Mouse (Mus musculus) thymus, adult 2 months (tissue): ENCODE data around the gene Arhgef19. TPM values are rescaled to one million over a fixed set of nuclear protein-coding genes. Genes with fewer than 3 reads are reported as not detected.

ENCODE experiments used
- DNase-seq: peaks from one replicate; pipeline ENCODE4 v3.0.0; 2021
- H3K27ac ChIP-seq: fragments of 200-500 bp; 2 replicates; pipeline ENCODE4 v1.5.1; 2012; ENCODE audit warnings: low read length, control low read depth; ENCODE audit not compliant: control insufficient read depth, insufficient read depth
- H3K27me3 ChIP-seq: fragments of 200-500 bp; 2 replicates; pipeline ENCODE4 v1.6.1; 2012; ENCODE audit warnings: mild to moderate bottlenecking, low read length, moderate library complexity, mixed read lengths; ENCODE audit not compliant: control insufficient read depth, insufficient read depth
- H3K36me3 ChIP-seq: fragments of 200-500 bp; 2 replicates; pipeline ENCODE4 v1.6.1; 2012; ENCODE audit warnings: mild to moderate bottlenecking, low read length, moderate library complexity; ENCODE audit not compliant: control insufficient read depth, insufficient read depth
- H3K4me1 ChIP-seq: fragments of 200-500 bp; replicated peaks from 2 replicates; pipeline ENCODE4 v1.6.1; 2012; ENCODE audit warnings: low read length; ENCODE audit not compliant: control insufficient read depth, insufficient read depth
- H3K4me3 ChIP-seq: fragments of 200-500 bp; 2 replicates; pipeline ENCODE4 v1.5.1; 2012; ENCODE audit warnings: mild to moderate bottlenecking, low read length, control low read depth, moderate library complexity; ENCODE audit not compliant: control insufficient read depth, insufficient read depth
- CTCF ChIP-seq: fragments of 200-500 bp; IDR thresholded peaks from 2 replicates; pipeline ENCODE4 v1.5.1; 2012; ENCODE audit warnings: mild to moderate bottlenecking, control low read depth, low read length, moderate library complexity, borderline replicate concordance; ENCODE audit not compliant: control insufficient read depth, poor library complexity, insufficient read depth; ENCODE audit errors: extremely low read depth
- POLR2A ChIP-seq: fragments of 200-500 bp; IDR thresholded peaks from 2 replicates; pipeline ENCODE4 v1.6.1; 2012; ENCODE audit warnings: mild to moderate bottlenecking, low read length, control low read depth, moderate library complexity; ENCODE audit not compliant: control insufficient read depth, poor library complexity, insufficient read depth; ENCODE audit errors: extremely low read depth
- WGBS: fragments of 180-500 bp; shearing (Covaris S2); methylation state at CpG from one replicate; pipeline ENCODE4 v1.1.7; 2018; 5-methylcytosine and 5-hydroxymethylcytosine counted together
- polyA plus RNA-seq: library from polyadenylated mRNA; depleted of rRNA; stranded (reverse); fragments of >200 nt; gene quantifications from 2 replicates; pipeline ENCODE4 v1.2.3, GENCODE M21; 2012

Arhgef19 gene
- polyA plus RNA-seq, 1 experiment: 2.8 TPM

DNA sequence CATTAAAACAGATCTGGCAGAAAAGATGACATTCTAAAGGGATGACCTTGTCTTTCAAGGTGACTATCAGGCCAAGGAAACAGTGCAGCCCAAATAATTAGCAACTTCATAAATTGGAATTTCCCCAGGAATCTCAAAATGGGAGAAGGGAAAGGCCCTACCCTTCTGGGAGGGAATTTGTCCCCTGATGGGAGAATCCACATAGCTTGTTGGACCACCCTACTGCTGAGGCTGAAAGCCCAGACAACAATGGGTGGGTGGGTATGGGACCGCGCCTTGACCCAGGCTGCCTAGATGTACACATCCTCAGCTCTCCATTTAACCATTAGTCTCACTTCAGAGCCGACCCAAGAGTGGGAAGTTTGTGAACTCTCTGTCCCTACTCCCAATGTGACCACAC, 45.2 kb downstream of the Arhgef19 start:
- Histone ChIP-seq H3K27me3 (peaks cover 7% of the 10 kb centered on the region; the same call in 1 of the 2 replicates), H3K4me3 (no peak overlapping the region), H3K4me1 (no peaks in the 10 kb centered on the region), H3K27ac (no peak overlapping the region), H3K36me3 (no peaks in the 10 kb centered on the region)
- TF ChIP-seq CTCF (no peak), POLR2A (no peak)
- 89% methylated on average over 3 of the region's 3 CpGs for WGBS
- no peak for DNase-seq

DNA sequence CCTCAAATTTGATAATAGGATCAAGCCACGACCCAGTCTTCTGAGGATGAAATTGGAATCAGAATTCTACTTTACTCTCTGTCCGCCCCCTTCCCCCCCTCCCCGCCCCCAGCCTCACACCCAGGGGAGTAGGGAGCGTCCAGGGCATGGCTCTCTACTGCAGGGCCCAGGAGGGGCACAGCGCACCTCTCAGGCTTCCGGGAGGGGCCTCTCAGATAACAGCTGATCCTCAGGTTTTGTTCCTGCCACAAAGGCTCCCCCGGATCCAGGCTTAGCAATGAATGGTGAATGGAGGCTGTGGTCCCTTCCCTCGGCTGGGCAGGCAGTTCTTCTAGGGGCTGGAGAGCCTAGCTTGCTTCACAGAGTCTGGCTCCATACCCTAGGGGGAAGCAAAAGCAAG, 45.8 kb downstream of the Arhgef19 start:
- 72% methylated on average over 7 of the region's 8 CpGs for WGBS
- peaks cover 7% of the 10 kb centered on the region; the same call in 1 of the 2 replicates for H3K27me3 ChIP-seq

DNA sequence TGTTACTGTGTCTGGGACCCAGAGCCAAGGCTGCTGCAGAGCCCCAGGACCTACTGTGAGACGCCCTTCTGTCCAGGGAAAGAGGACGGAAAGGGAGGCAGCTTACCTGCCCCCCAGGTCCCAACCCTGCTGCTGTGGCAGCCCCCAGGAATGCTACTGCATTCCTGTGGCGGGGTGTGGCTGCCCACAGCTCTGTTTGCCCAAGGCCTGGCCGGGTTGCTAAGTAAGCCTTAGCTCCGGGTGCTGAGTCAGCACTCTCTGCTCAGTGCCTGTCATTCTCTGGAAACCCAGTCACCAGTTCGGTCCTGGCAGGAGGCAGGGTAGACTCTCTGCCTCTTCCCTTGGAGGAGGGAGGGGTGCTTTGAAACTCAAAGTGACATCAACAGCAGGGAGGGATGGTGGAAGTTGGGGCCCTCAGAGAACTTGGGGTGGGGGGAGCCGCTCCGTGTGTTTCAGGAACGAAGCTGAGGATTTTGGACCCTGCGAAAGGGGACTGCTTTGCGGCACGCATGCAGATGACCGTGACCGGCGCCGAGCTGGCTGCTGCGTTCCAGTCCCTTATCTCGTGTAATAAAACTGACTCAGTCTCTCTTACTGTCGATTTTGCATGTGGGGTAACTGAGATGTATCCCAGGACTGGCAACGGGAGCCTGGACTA, 47.7 kb downstream of the Arhgef19 start:
- Histone ChIP-seq H3K4me3 (no peak overlapping the region), H3K27ac (no peak overlapping the region), H3K36me3 (no peaks in the 10 kb centered on the region), H3K27me3 (peaks cover 8% of the 10 kb centered on the region; the same call in 1 of the 2 replicates), H3K4me1 (peaks cover 7% of the 10 kb centered on the region)
- WGBS: 19% methylated on average over 20 of the region's 20 CpGs
- TF ChIP-seq CTCF: no peak
- no peak for TF ChIP-seq POLR2A
- no peak for DNase-seq

More for the DNA sequence above, 45.8 kb downstream of the Arhgef19 start:
- H3K36me3 ChIP-seq: no peaks in the 10 kb centered on the region
- no peak overlapping the region for H3K27ac ChIP-seq
- H3K4me1 ChIP-seq: no peaks in the 10 kb centered on the region
- no peak for DNase-seq
- no peak overlapping the region for H3K4me3 ChIP-seq
- no peak for TF ChIP-seq POLR2A
- TF ChIP-seq CTCF: no peak

DNA sequence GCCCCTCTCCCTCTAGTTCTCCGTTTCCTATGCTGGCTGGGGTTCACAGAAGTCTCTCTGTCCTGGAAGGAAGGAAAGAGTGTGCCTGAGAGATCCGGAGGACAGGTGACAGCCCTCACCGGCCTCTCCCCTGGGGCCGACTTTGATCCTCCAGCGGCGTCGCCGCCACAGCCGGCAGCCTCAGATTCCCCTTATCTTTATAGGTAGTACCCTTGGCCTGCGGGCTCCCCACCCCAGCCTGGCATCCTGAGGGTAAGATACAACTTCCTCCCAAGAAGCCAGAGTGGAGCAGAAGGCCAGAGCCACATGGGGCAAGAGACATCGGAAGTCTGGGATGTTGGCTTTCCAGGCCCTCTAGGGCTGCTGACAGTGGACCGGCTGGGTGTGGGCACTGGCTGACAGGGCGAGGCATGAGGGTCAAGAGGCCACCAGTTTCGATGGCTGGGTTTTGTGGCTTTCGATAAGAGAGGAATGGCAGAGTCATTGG, 48.3 kb downstream of the Arhgef19 start:
- Histone ChIP-seq H3K36me3 (no peaks in the 10 kb centered on the region), H3K27me3 (peaks cover 8% of the 10 kb centered on the region; the same call in 1 of the 2 replicates), H3K27ac (no peak overlapping the region), H3K4me3 (no peak overlapping the region), H3K4me1 (peaks cover 12% of the 10 kb centered on the region)
- DNase-seq: no peak
- TF ChIP-seq CTCF: no peak
- no peak for TF ChIP-seq POLR2A
- WGBS: 15% methylated on average over 15 of the region's 15 CpGs

DNA sequence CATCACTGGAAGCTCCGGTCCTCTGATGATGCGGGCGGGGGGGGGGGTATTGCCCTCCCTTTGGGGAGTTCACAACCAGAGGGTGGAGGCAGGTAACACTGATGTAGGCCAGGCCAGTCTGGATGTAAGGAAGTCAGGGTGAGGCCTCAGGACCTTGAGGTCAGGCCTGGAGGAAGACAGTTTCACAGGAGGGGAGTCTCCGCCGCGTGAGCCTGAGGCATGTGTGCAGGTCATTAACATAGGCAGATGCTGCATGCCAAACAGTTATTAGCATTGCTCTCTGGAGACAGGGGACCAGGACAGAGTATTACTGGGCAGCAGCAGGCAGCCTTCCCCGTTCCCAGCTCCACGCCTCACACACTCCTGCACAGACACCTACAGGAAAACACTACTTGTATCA, 48.9 kb downstream of the Arhgef19 start:
- WGBS: 81% methylated on average over 8 of the region's 8 CpGs
- H3K27ac ChIP-seq: no peak overlapping the region
- peaks cover 8% of the 10 kb centered on the region; the same call in 1 of the 2 replicates for H3K27me3 ChIP-seq
- TF ChIP-seq POLR2A (no peak), CTCF (no peak)
- H3K4me3 ChIP-seq: no peak overlapping the region
- peaks cover 12% of the 10 kb centered on the region for H3K4me1 ChIP-seq
- no peaks in the 10 kb centered on the region for H3K36me3 ChIP-seq
- DNase-seq: no peak

DNA sequence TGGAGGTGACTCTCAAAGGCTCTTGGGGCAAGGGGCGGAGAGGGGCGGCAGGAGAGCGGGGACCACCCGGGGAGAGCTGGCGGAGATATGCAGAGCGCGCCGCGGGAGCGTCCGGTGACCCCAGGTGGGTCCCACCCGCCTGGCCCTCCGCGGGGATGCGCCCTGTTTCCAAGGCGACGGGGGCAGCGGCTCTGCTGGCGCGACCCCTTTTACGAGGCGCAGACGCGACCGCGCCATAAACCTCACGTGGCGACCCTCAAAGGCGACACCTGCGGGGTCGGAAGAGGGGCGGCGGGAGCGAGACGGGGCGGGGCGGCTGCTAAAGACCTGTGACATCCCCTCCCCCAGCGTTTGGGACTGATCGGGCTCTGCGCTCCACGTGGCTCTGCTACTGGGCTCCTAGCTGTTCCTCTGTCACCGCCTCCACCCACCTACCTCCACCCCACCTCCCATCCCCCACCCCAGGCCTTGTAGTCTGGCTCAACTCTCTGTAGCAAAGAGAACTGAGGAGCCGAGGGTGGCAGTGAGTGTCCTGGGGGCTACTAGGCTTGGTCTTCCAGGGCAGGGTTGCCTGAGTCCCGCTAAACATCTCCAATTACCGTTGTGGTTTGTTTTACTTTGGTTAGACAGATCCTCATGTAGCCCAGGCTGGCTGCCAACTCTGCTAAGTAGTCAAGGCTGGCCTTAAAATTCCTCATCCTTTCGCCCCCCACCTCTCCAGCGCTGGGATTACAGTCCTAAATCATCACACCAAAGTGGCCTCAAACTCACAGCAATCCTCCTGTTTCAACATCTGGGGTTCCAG, 52.5 kb downstream of the Arhgef19 start:
- peak; percentile 9 for DNase-seq
- Histone ChIP-seq H3K4me1 (peaks cover 20% of the 10 kb centered on the region), H3K36me3 (no peaks in the 10 kb centered on the region), H3K27ac (no peak overlapping the region), H3K27me3 (peaks cover 10% of the 10 kb centered on the region; the same call in 1 of the 2 replicates), H3K4me3 (no peak overlapping the region)
- WGBS: 4% methylated on average over 47 of the region's 47 CpGs
- TF ChIP-seq CTCF (no peak), POLR2A (no peak)
